Mouse (Mus musculus) forebrain, postnatal 0 days (tissue): ENCODE measurements at regions not wholly inside any gene's neighbourhood (a gene's known extent, or its start where the extent isn't known, plus 50 kb on each side); places are given as distances from the start of the nearest gene placed in this dataset.

Source experiments
- ATAC-seq: fragments of 200-750 bp; cut with Nextera tagmentation; 2 replicates; pipeline ENCODE4 v1.8.0; 2017; ENCODE audit warnings: mild to moderate bottlenecking, moderate library complexity
- DNase-seq: peaks from one replicate; pipeline ENCODE4 v3.0.0-alpha.2; 2015
- H3K27ac ChIP-seq: fragments of 300-500 bp; sonication (generic); 2 replicates; pipeline ENCODE4 v1.5.1; 2014; ENCODE audit warnings: low read depth, mild to moderate bottlenecking, antibody characterized with exemption, low read length, moderate library complexity, mixed read lengths
- H3K27me3 ChIP-seq: fragments of 300-500 bp; sonication (generic); 2 replicates; pipeline ENCODE4 v1.6.1; 2014; ENCODE audit warnings: mild to moderate bottlenecking, low read length, mixed read lengths; ENCODE audit not compliant: insufficient read depth
- H3K36me3 ChIP-seq: fragments of 300-500 bp; sonication (generic); 2 replicates; pipeline ENCODE4 v1.6.1; 2014; ENCODE audit warnings: mild to moderate bottlenecking, moderate library complexity; ENCODE audit not compliant: insufficient read depth
- H3K4me1 ChIP-seq: fragments of 300-500 bp; sonication (generic); 2 replicates; pipeline ENCODE4 v1.6.1; 2014; ENCODE audit warnings: antibody characterized with exemption; ENCODE audit not compliant: insufficient read depth
- H3K4me2 ChIP-seq: fragments of 300-500 bp; sonication (generic); 2 replicates; pipeline ENCODE4 v1.6.1; 2014; ENCODE audit warnings: low read depth, mild to moderate bottlenecking, moderate library complexity
- H3K4me3 ChIP-seq: fragments of 300-500 bp; sonication (generic); 2 replicates; pipeline ENCODE4 v1.5.1; 2014; ENCODE audit warnings: low read depth, low read length, mixed read lengths
- H3K9ac ChIP-seq: fragments of 300-500 bp; sonication (generic); 2 replicates; pipeline ENCODE4 v1.6.1; 2014; ENCODE audit warnings: mild to moderate bottlenecking
- H3K9me3 ChIP-seq: fragments of 300-500 bp; sonication (generic); 2 replicates; pipeline ENCODE4 v1.6.1; 2016; ENCODE audit warnings: low read length
- CTCF ChIP-seq: sonication (generic); IDR thresholded peaks from 2 replicates; pipeline ENCODE4 v1.5.1; 2016; ENCODE audit warnings: antibody characterized with exemption, control low read depth, low read depth
- WGBS: fragments of 180-500 bp; shearing (Covaris S2); extraction: QIAGEN DNeasy Blood & Tissue Kit; methylation state at CpG from one replicate; pipeline ENCODE4 v1.1.7; 2014; 5-methylcytosine and 5-hydroxymethylcytosine counted together

GRCm38 (mm10) chr3:151222407-151222806, 215.3 kb upstream of the Adgrl4 start:
- Histone ChIP-seq H3K4me2 (no peak overlapping the region), H3K4me3 (no peak overlapping the region), H3K4me1 (no peaks in the 10 kb centered on the region), H3K27me3 (no peaks in the 10 kb centered on the region), H3K9ac (no peak overlapping the region), H3K27ac (no peak overlapping the region), H3K36me3 (no peaks in the 10 kb centered on the region), H3K9me3 (no peaks in the 10 kb centered on the region)
- peak; percentile 90 for TF ChIP-seq CTCF
- DNase-seq (peak; percentile 76), ATAC-seq (no peak)
- WGBS = 7% methylated on average over 3 of the region's 3 CpGs

GRCm38 (mm10) chr3:151252458-151252857, 185.2 kb upstream of the Adgrl4 start:
- Histone ChIP-seq H3K36me3 (no peaks in the 10 kb centered on the region), H3K4me3 (no peak overlapping the region), H3K9me3 (no peaks in the 10 kb centered on the region), H3K27me3 (no peaks in the 10 kb centered on the region), H3K9ac (no peak overlapping the region), H3K4me1 (no peaks in the 10 kb centered on the region), H3K4me2 (no peak overlapping the region), H3K27ac (no peak overlapping the region)
- WGBS = 91% methylated on average over 2 of the region's 2 CpGs
- no peak for TF ChIP-seq CTCF
- ATAC-seq (no peak), DNase-seq (no peak)

GRCm38 (mm10) chr3:151262821-151263220, 174.9 kb upstream of the Adgrl4 start:
- H3K27ac ChIP-seq = no peak overlapping the region
- H3K27me3 ChIP-seq = no peaks in the 10 kb centered on the region
- no peaks in the 10 kb centered on the region for H3K9me3 ChIP-seq
- TF ChIP-seq CTCF = no peak
- H3K4me1 ChIP-seq = no peaks in the 10 kb centered on the region
- H3K36me3 ChIP-seq = no peaks in the 10 kb centered on the region
- no peak overlapping the region for H3K9ac ChIP-seq
- no peak for ATAC-seq
- DNase-seq = no peak
- WGBS = 83% methylated on average over 3 of the region's 3 CpGs
- H3K4me3 ChIP-seq = no peak overlapping the region
- H3K4me2 ChIP-seq = no peak overlapping the region

GRCm38 (mm10) chr3:151265658-151266057, 172.0 kb upstream of the Adgrl4 start:
- DNase-seq (no peak), ATAC-seq (no peak)
- H3K9ac ChIP-seq = no peak overlapping the region
- 0 out of 2 replicates have a peak, but pooled peaks have one; percentile 9 for TF ChIP-seq CTCF
- no peak overlapping the region for H3K4me3 ChIP-seq
- no peak overlapping the region for H3K4me2 ChIP-seq
- H3K36me3 ChIP-seq = no peaks in the 10 kb centered on the region
- 20% methylated on average over 2 of the region's 2 CpGs for WGBS
- H3K4me1 ChIP-seq = no peaks in the 10 kb centered on the region
- no peaks in the 10 kb centered on the region for H3K9me3 ChIP-seq
- no peak overlapping the region for H3K27ac ChIP-seq
- no peaks in the 10 kb centered on the region for H3K27me3 ChIP-seq

- WGBS = 71% methylated on average over 2 of the region's 2 CpGs
- no peak for ATAC-seq
- H3K4me1 ChIP-seq = no peaks in the 10 kb centered on the region
Observed at GRCm38 (mm10) chr3:151269514-151269913, 168.2 kb upstream of the Adgrl4 start.

GRCm38 (mm10) chr3:151283829-151284228, 153.9 kb upstream of the Adgrl4 start:
- no peak for ATAC-seq

More at GRCm38 (mm10) chr3:151269514-151269913, 168.2 kb upstream of the Adgrl4 start:
- Histone ChIP-seq H3K27me3 (no peaks in the 10 kb centered on the region), H3K27ac (no peak overlapping the region), H3K9ac (no peak overlapping the region), H3K36me3 (no peaks in the 10 kb centered on the region), H3K4me3 (no peak overlapping the region), H3K9me3 (no peaks in the 10 kb centered on the region), H3K4me2 (no peak overlapping the region)
- TF ChIP-seq CTCF = no peak
- no peak for DNase-seq

GRCm38 (mm10) chr3:151293981-151294605, 143.6 kb upstream of the Adgrl4 start:
- WGBS = 28% methylated on average over 11 of the region's 11 CpGs
- Histone ChIP-seq H3K4me1 (no peaks in the 10 kb centered on the region), H3K27me3 (no peaks in the 10 kb centered on the region), H3K4me3 (no peak overlapping the region), H3K9ac (no peak overlapping the region), H3K36me3 (no peaks in the 10 kb centered on the region), H3K27ac (no peak overlapping the region), H3K4me2 (no peak overlapping the region), H3K9me3 (no peaks in the 10 kb centered on the region)
- no peak for TF ChIP-seq CTCF
- ATAC-seq = peak; percentile 45
- no peak for DNase-seq

More at GRCm38 (mm10) chr3:151283829-151284228, 153.9 kb upstream of the Adgrl4 start:
- no peaks in the 10 kb centered on the region for H3K4me1 ChIP-seq
- DNase-seq = no peak
- WGBS = 91% methylated on average over 1 of the region's 1 CpGs
- H3K36me3 ChIP-seq = no peaks in the 10 kb centered on the region
- H3K4me3 ChIP-seq = no peak overlapping the region
- no peak overlapping the region for H3K9ac ChIP-seq
- no peaks in the 10 kb centered on the region for H3K9me3 ChIP-seq
- H3K4me2 ChIP-seq = no peak overlapping the region
- no peaks in the 10 kb centered on the region for H3K27me3 ChIP-seq
- no peak for TF ChIP-seq CTCF
- no peak overlapping the region for H3K27ac ChIP-seq
